Mouse (Mus musculus) midbrain, embryonic 16.5 days (tissue): ENCODE measurements around the gene Tiprl. TPM values are rescaled to one million over a fixed set of nuclear protein-coding genes. Genes with fewer than 3 reads are reported as not detected.

Source experiments
- ATAC-seq: fragments of 200-750 bp; cut with Nextera tagmentation; 2 replicates; pipeline ENCODE4 v1.8.0; 2017; ENCODE audit warnings: moderate TSS enrichment
- H3K27ac ChIP-seq: fragments of 300-500 bp; sonication (generic); 2 replicates; pipeline ENCODE4 v1.5.1; 2014; ENCODE audit warnings: mild to moderate bottlenecking, low read length, mixed read lengths
- H3K27me3 ChIP-seq: fragments of 300-500 bp; sonication (generic); 2 replicates; pipeline ENCODE4 v1.6.1; 2014; ENCODE audit warnings: low read depth, low read length, mixed read lengths; ENCODE audit not compliant: control insufficient read depth, insufficient read depth
- H3K36me3 ChIP-seq: fragments of 300-500 bp; sonication (generic); 2 replicates; pipeline ENCODE4 v1.6.1; 2014; ENCODE audit warnings: mild to moderate bottlenecking, low read length, moderate library complexity, mixed read lengths; ENCODE audit not compliant: control insufficient read depth, insufficient read depth
- H3K4me1 ChIP-seq: fragments of 300-500 bp; sonication (generic); 2 replicates; pipeline ENCODE4 v1.6.1; 2014; ENCODE audit warnings: mild to moderate bottlenecking, low read length, mixed read lengths; ENCODE audit not compliant: control insufficient read depth, insufficient read depth
- H3K4me2 ChIP-seq: fragments of 300-500 bp; sonication (generic); 2 replicates; pipeline ENCODE4 v1.6.1; 2014; ENCODE audit warnings: mild to moderate bottlenecking, low read length, mixed read lengths
- H3K4me3 ChIP-seq: fragments of 300-500 bp; sonication (generic); 2 replicates; pipeline ENCODE4 v1.5.1; 2014; ENCODE audit warnings: low read depth, mild to moderate bottlenecking, low read length, moderate library complexity, mixed read lengths
- H3K9ac ChIP-seq: fragments of 300-500 bp; sonication (generic); 2 replicates; pipeline ENCODE4 v1.6.1; 2014; ENCODE audit warnings: low read depth, low read length, mixed read lengths
- H3K9me3 ChIP-seq: fragments of 300-500 bp; sonication (generic); replicated peaks from 2 replicates; pipeline ENCODE4 v1.6.1; 2014; ENCODE audit warnings: mild to moderate bottlenecking, low read length, mixed read lengths; ENCODE audit not compliant: control insufficient read depth, poor library complexity, severe bottlenecking
- WGBS: fragments of 180-500 bp; shearing (Covaris S2); extraction: QIAGEN DNeasy Blood & Tissue Kit; methylation state at CpG from one replicate; pipeline ENCODE4 v1.1.7; 2014; 5-methylcytosine and 5-hydroxymethylcytosine counted together
- polyA plus RNA-seq: library from polyadenylated mRNA; unstranded; fragments of >200 nt; fragmentation: Nextera tagmentation; extraction: Ambion mirVana; gene quantifications from 2 replicates; pipeline ENCODE4 v1.2.1, GENCODE M21; 2015

The Tiprl gene
- polyA plus RNA-seq = 146 and 160 TPM in 2 replicates

GRCm38 (mm10) chr1:165236321-165237298, at the start of gene Tiprl:
Gene Tiprl, minus strand, starts transcription at chr1:165236996.
- no peaks in the 10 kb centered on the region for H3K36me3 ChIP-seq
- H3K9ac ChIP-seq = peak within 1 kb of the TSS; percentile 79
- under 1% methylated on average over 74 of the region's 76 CpGs for WGBS
- ATAC-seq = peak; percentile 99
- H3K4me1 ChIP-seq = peaks cover 23% of the 10 kb centered on the region
- H3K9me3 ChIP-seq = no peaks in the 10 kb centered on the region
- peak within 1 kb of the TSS; percentile 77 for H3K4me3 ChIP-seq
- H3K27ac ChIP-seq = peak within 1 kb of the TSS; percentile 92
- H3K4me2 ChIP-seq = peak within 1 kb of the TSS; percentile 87
- no peaks in the 10 kb centered on the region for H3K27me3 ChIP-seq

GRCm38 (mm10) chr1:165284096-165284495, 47.3 kb upstream of the Tiprl start:
- Histone ChIP-seq H3K4me3 (peak overlapping the region; percentile 89), H3K27me3 (no peaks in the 10 kb centered on the region), H3K4me2 (peak overlapping the region; percentile 68), H3K36me3 (no peaks in the 10 kb centered on the region), H3K4me1 (peaks cover 40% of the 10 kb centered on the region), H3K9me3 (no peaks in the 10 kb centered on the region), H3K9ac (peak overlapping the region; percentile 98; the same call in 1 of the 2 replicates), H3K27ac (no peak overlapping the region)
- WGBS = 60% methylated on average over 7 of the region's 7 CpGs
- ATAC-seq = no peak

GRCm38 (mm10) chr1:165282967-165283345, 46.2 kb upstream of the Tiprl start:
- H3K4me2 ChIP-seq = peak overlapping the region; percentile 68
- no peaks in the 10 kb centered on the region for H3K36me3 ChIP-seq
- peak overlapping the region; percentile 98 for H3K9ac ChIP-seq
- no peaks in the 10 kb centered on the region for H3K9me3 ChIP-seq
- peak overlapping the region; percentile 89 for H3K4me3 ChIP-seq
- H3K4me1 ChIP-seq = peaks cover 40% of the 10 kb centered on the region
- peak overlapping the region; percentile 89 for H3K27ac ChIP-seq
- H3K27me3 ChIP-seq = no peaks in the 10 kb centered on the region
- 9% methylated on average over 7 of the region's 7 CpGs for WGBS
- ATAC-seq = peak; percentile 2; the same call in 1 of the 2 replicates

- Histone ChIP-seq H3K9ac (peak overlapping the region; percentile 98), H3K9me3 (no peaks in the 10 kb centered on the region), H3K27ac (peak overlapping the region; percentile 89), H3K4me2 (peak overlapping the region; percentile 68), H3K27me3 (no peaks in the 10 kb centered on the region), H3K4me1 (peaks cover 40% of the 10 kb centered on the region), H3K4me3 (peak overlapping the region; percentile 89), H3K36me3 (no peaks in the 10 kb centered on the region)
- ATAC-seq = peak; percentile 68
- under 1% methylated on average over 35 of the region's 35 CpGs for WGBS
Observed at GRCm38 (mm10) chr1:165282222-165282966, 45.6 kb upstream of the Tiprl start.

- under 1% methylated on average over 18 of the region's 71 CpGs for WGBS
- Histone ChIP-seq H3K4me1 (peaks cover 40% of the 10 kb centered on the region), H3K4me3 (peak overlapping the region; percentile 89), H3K9me3 (no peaks in the 10 kb centered on the region), H3K27me3 (no peaks in the 10 kb centered on the region), H3K36me3 (no peaks in the 10 kb centered on the region), H3K9ac (peak overlapping the region; percentile 98), H3K27ac (peak overlapping the region; percentile 89), H3K4me2 (peak overlapping the region; percentile 68)
- ATAC-seq = peak; percentile 80
Observed at GRCm38 (mm10) chr1:165281351-165282221, 44.8 kb upstream of the Tiprl start.

- peaks cover 34% of the 10 kb centered on the region for H3K4me1 ChIP-seq
- no peaks in the 10 kb centered on the region for H3K36me3 ChIP-seq
- 27% methylated on average over 10 of the region's 10 CpGs for WGBS
- H3K9ac ChIP-seq = peak overlapping the region; percentile 98
- peak overlapping the region; percentile 68 for H3K4me2 ChIP-seq
- no peak for ATAC-seq
- peak overlapping the region; percentile 89; the same call in 1 of the 2 replicates for H3K27ac ChIP-seq
- no peaks in the 10 kb centered on the region for H3K27me3 ChIP-seq
- no peaks in the 10 kb centered on the region for H3K9me3 ChIP-seq
- peak overlapping the region; percentile 89 for H3K4me3 ChIP-seq
Observed at GRCm38 (mm10) chr1:165280741-165281140, 43.9 kb upstream of the Tiprl start.

- ATAC-seq = no peak
- no peak overlapping the region for H3K4me2 ChIP-seq
- no peaks in the 10 kb centered on the region for H3K36me3 ChIP-seq
- H3K4me3 ChIP-seq = no peak overlapping the region
- peaks cover under 1% of the 10 kb centered on the region for H3K4me1 ChIP-seq
- no peaks in the 10 kb centered on the region for H3K9me3 ChIP-seq
- 79% methylated on average over 6 of the region's 6 CpGs for WGBS
- H3K27ac ChIP-seq = no peak overlapping the region
- H3K9ac ChIP-seq = no peak overlapping the region
- no peaks in the 10 kb centered on the region for H3K27me3 ChIP-seq
Observed at GRCm38 (mm10) chr1:165274946-165275345, 38.1 kb upstream of the Tiprl start.

GRCm38 (mm10) chr1:165252027-165252671, 15.4 kb upstream of the Tiprl start:
- H3K27me3 ChIP-seq = no peaks in the 10 kb centered on the region
- no peaks in the 10 kb centered on the region for H3K4me1 ChIP-seq
- no peaks in the 10 kb centered on the region for H3K36me3 ChIP-seq
- 50% methylated on average over 11 of the region's 11 CpGs for WGBS
- no peaks in the 10 kb centered on the region for H3K9me3 ChIP-seq
- no peak overlapping the region for H3K9ac ChIP-seq
- no peak overlapping the region for H3K27ac ChIP-seq
- H3K4me2 ChIP-seq = no peak overlapping the region
- H3K4me3 ChIP-seq = no peak overlapping the region
- no peak for ATAC-seq
